Mouse (Mus musculus) urinary bladder, postnatal 4 days (tissue): ENCODE data around the gene Tenm2.

Experiments
- DNase-seq, 2 experiments: peaks; one replicate each; pipeline ENCODE4 v3.0.0; 2021 to 2022; ENCODE audit warnings: low spot score in 2 of 2

The Tenm2 gene

DNA sequence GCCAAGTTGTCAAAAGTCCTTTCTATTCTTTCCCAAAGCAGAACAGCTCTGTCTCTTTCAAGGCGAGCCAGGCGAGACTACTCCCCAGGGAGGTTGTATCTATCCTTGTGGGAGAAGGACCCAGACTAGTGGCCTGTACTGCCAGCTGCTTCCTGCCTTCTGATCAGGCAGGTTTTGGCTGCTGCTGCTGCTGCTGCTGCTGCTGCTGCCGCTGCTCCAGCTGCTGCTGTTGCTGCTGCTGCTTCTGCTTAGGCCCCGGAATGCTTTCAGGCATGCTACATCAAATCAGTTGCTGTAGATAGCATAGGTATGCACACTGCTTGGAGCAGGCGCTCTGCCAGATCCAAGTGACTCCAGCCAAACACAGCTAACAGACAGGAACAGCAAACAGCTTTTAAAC, 1015.1 kb downstream of the Tenm2 start:
- DNase-seq: peak in 1 of 2 experiments; percentile 20

DNA sequence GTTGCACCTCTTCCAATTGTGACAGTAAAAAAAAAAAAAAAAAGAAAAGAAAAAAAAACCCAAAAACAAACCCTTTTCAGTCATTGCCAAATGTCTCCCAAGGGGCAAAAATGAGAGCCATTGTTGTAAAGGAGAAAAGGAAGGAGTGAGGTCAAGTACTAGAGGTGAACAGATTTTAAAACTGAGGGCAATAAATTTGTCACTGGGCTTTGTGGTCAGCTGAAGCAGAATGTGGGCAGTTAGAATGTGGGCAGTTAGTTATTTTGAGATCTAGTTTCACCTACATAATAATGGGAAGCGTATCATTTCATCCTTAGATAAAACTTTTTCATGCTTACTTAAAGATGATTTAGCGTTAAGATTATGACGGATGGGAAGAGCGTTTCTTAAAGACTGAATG, 1016.2 kb downstream of the Tenm2 start:
- DNase-seq: no peak

DNA sequence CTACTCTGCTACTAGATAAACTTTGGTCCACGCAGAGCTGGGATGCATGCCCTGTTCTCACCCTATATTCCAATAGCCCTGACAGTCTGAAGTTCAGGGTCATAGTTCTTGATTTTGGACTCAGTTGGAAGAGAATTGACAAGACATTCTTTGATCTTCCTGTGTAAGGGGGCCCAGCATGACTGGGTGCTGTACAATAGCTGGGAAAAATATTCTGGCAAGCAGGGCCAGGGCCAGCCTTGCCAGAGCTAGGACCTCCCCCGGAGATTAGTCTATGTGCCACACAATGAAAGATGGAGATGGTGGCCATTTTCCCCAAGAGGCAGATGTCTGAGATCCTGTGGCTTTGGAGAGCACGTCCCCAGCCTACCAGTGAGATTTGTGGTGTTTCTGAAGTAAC, 1021.2 kb downstream of the Tenm2 start:
- no peak for DNase-seq

DNA sequence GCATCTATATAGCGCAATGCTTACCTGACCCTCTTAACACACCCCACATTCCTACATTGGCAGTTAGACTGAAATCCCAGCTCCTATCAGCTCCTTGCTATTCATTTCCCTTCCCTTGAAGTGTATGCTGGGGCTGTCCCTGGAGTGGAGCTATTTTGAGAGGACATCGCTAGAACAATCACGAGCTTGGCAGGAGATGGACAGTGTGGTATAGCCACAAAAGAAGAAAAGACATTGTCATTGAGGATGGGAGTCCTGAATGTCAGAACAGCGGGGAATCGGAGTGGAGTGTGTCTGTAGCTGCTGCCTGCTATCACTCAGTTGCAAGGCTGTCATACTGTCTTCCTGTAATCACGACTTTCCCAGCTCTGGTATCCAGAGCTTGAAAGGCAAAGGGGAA, 1031.4 kb downstream of the Tenm2 start:
- DNase-seq: no peak

DNA sequence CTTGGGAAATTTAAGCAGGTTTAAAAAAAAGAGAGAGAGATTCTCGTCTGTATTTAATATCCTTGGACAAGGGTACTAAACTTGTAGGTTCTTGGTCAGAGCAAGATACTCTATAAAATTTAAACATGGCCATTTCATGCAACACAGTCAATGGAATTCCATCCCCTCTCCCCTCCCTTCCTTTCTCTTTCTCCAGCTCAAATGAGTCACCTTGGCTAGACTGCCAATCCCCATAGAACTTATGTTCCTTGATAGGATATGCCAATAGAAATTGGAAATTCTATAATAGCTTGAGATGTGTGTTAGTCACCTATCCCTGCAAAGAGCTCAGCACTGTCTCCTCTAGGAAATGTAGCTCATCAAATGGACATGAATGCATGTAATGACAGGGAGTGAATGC, 1031.9 kb downstream of the Tenm2 start:
- DNase-seq: no peak

DNA sequence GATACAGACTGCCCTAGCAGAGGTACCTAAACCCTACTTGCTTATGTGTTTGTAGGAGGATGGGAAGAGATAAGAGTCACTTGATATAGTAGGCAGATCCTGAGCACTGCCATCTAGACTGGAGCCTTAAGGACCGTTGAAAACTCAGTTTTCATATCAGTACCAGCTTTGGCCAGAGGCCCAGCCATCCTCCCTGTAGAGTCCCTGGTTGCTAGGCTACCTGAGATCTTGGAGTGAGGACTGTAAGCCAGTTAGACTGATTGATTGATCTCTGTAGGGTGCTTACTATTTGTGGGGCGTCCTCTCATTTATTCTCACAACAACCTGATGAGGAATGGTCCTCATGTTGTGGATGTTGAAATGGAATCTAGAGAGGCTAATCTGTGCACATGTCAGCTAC, 1041.4 kb downstream of the Tenm2 start:
- DNase-seq: no peak

DNA sequence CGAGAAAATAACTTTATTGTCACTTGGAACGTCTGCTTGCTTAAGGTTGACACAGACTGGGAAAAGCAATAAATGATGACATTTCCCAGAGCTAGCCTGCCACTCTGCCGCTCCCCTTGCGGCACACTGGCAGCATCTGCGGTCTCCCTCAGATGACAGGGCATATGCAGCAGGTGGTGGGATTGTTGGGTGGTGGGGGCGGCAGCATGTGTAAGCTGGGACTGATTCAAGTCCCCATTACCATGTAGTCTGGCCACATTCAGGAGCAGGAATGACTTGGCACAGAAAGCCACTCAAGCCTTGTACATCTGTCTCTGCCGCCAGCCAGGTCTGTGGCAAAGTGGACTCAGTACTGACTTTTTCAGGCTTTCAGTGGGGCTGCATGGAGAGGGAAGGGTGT, 1059.7 kb downstream of the Tenm2 start:
- DNase-seq: no peak

DNA sequence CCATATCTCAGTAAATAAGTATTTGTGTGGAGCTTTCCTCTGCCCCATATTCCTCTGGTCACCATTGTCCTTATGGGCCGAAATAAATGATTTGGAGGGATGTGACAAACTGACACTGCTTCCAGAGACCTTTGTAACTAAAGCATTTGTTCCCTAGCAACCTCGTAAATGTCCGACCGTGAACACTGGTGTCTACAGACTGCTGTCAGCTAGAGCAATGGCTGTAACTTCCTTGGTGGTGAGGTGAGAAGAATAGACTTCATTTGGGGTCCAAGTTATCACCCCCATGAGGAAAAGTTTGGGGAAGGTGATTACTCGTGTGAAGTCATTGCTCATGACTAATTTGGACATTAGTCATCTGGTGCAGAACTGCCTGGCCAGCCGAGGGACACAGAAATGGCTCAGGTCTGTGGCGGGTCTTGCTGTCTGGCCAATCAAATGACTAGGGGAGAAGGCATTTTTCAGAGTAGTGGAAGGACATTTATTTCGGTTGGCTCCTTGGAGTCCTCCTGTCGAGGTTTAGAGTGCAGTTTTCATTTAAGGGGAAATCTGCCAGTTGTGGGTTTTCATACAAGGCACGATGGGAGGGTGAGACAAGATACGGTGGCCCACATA, 1062.6 kb downstream of the Tenm2 start:
- DNase-seq: peak in 1 of 2 experiments; percentile 54

DNA sequence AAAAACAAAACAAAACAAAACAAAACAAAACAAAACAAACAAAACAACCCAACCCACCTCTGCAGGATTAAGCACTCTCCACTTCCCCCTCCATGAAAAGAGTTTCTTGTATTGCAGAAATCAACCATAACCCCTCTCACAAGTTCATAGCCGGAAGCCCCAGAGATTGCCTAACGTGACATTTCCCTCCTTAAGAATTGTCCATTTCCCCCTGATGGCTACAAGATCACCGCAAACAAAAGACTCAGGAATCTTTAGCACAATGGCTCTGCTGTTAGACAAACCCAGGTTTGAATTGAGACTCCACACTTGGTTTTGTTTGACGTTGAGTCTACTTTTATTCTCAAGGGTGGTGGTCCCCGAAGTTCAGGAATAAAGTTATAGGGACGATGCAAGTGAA, 1063.2 kb downstream of the Tenm2 start:
- peak in 1 of 2 experiments; percentile 20 for DNase-seq

DNA sequence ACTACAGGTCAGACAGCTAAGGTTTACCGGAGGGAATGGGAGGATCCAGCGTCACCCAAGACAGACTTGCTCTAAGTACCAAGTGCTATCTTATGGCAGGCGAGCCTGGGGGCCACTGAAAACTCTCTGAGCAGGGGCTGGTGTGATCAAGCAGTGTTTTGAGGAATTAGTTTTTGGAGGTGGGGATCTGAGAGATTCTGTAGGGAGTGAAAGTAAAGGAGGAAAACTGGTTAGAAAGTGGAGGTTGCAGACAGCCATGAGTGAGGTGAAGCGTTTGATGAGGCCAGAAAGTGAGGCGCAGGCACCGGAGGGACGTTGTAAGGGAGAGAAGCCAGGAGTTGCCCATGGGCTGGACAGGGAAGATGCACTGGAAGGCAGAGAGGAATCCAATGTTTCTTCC, 1063.8 kb downstream of the Tenm2 start:
- DNase-seq: peak in 1 of 2 experiments; percentile 52

DNA sequence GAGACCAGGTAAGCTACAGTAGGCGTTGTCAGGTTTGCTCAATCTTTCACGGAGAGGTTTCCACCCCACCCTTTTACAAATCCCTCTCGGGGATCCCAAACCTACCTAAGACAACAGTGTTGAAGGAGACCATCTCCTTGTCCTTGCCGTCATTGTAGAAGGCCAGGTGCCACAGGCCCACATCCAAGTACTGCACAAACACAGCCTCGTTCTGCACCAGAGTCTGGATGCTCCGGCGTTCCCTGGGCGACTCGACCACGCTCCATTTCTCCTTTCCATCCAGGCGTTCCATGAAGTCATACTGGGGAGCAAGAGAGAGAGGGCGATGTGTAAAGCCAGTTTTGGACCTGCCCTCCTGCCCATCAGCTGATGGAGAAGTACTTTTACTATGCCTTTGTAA, 1064.5 kb downstream of the Tenm2 start:
- peak in 1 of 2 experiments; percentile 57 for DNase-seq

DNA sequence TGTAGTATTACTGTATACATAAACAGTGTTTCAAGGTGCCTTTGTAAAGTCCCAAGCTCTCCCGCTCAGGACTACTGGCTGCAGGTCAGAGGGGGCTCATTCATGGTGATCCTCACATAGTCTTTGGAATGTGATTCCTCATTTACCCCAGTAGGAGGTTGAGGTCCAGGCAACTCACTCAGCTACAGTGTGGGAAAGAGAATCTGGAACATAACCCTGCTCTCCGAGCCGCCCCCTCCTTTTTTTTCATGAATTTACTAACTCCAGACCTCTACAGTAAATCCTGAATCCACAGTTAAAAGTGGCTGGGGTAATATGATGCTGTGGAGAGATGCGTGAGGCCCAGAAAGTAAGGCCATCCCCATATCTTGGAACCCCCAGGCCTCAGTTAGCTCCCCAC, 1066.0 kb downstream of the Tenm2 start:
- DNase-seq: peak in 1 of 2 experiments; percentile 28

DNA sequence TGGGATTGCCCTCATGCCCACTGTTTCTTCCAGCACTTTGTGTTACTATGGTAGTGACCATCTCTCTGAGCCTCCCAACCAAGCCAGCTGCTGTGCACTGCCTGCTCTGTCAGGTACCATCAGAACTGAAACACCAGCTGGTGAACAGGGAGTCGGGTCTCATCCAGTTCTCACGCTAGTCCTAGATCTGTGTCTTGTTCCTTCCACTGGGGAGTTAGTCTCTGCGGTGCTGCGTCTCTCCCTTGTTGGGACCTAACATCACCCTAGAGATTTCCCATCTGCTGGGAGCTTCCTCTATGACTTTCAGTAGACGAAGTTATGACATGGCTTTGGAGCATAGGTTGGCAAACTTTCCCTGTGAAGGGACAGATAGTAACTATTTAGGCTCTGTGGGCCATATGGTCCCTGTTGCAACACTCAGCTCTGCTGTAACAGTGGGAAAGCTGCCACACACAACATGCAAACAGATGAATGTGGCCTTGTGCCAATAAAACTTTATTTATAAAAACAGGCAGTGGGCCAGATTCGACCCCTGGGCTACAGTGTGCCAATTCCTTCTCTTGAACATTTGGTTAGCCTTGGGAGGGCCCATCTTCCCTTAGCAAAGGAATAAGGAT, 1066.7 kb downstream of the Tenm2 start:
- DNase-seq: peak in 1 of 2 experiments; percentile 35

DNA sequence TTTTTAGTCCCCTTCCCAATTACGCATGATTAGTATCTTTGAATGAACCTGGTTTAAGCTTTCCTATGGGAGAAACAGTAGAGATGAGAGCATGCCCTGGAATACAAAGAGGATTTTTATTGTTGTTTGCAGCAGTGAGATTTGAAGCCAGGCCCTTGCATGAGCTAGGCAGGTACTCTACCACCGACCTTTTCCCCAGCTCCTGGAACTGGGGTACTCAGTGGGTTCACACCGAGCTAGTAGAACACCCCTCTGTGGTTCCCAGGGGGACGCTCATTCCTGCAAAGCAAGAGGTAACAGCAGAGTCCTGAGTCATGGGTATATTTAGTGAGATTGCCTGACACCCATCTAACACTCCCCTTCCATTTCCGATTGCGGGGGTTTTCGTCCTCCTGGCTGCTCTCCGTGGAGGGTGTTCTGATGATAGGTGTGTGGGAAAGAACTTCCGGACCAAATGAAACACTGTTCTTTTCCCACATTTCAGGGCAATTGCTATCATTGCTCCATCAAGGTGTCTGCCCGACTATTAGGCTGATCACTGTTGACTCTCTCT, 1067.9 kb downstream of the Tenm2 start:
- peak in 1 of 2 experiments; percentile 42 for DNase-seq

DNA sequence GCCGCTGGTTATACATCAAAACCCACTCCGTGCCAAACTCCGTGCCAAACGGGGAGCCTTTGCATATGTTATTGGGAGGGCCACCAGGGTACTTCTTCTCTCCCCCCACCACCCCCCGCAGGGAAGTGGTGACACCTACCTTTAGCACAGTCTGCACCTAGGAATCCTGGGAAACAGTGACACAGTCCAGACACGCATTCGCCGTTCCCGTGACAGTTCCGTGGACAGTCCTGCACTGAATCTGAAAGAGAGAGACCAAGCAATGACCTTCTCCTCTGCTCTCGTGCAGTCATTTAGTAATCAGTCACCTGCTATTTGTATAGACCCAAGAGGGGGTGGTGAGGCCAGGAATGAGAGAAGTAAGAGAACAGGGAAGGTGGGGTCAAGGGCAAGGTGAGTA, 1072.2 kb downstream of the Tenm2 start:
- peak in 1 of 2 experiments; percentile 52 for DNase-seq

DNA sequence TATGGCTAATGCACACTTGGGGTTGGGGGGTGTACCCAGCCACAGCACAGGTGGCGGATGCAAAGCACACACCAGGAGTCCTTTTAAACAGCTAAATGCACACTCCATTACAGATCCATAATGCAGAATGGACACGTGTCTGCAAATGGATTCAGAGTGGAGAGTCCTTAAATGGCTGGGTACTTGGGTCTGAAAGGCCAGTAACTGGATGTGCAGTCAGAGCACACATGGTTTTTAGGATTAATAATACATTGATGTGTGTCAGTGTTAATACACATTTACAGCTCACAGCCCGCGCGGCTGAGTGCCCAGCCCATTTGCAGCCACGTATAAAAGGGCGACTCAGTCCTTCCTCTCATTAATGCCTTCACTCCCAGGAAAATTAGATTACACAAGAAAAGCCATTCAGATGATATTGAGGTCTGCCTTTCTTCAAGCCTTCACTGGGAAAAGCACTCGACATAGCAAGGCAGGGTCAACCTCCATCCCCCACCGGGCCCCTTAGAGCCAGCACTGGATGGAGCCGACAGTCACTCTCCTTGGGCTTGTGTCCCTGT, 1073.9 kb downstream of the Tenm2 start:
- peak in 1 of 2 experiments; percentile 51 for DNase-seq

DNA sequence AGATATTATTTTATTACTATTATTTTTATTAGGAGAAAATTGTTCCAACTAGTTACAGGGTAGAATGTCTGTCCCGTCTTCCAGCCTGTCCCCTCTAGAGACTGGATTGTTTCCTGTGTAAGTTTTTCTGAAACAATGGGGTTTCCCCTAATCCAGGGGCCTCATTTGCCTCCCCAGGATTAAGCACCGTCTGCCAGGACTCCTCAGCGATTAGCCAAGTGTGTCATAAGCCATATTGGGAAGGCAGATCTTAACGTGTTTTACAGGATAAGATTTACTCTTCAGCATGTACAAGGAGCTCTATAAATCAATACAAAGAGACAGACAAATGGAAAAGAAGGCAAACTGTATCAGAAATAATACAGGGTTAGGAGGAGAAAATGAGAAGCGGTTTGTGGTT, 1082.3 kb downstream of the Tenm2 start:
- DNase-seq: no peak

DNA sequence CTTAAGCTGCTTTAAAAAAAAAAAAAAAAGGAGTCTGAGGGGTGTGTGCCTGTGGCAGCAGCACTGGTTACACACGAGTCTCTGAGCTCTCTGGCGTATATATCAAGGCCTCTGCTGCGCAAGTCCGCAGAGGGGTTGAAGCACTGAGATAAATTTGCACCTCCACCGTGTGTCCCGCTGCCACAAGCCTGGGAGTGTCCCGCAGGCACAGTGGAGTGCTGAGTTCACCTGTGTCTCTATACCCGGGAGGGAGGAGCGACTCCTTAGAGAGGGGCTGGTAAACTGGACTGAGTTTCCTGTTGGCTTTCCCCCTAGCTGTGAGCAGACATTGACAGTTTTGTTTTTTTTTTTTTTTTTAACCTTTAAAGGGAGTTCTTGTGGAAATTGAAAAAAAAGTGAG, 1082.8 kb downstream of the Tenm2 start:
- no peak for DNase-seq

DNA sequence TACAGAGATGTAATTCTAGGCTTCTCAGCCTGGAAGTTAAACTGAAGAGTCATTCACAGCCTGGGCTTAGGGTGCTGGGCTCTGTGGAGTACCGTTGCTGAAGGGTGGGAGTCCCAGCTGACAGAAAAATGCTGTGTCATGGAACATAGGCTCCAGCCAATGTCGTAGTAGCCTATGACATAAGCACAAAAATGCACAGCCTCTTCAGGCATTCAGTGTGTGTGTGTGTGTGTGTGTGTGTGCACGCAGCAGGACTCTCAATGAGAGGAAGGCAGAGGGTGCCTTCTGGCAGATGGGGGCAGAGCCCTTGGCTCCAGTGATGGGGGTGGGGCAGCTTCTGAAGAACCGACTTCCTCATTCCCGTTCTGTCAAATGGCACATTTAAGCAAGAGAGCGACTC, 1083.5 kb downstream of the Tenm2 start:
- no peak for DNase-seq

DNA sequence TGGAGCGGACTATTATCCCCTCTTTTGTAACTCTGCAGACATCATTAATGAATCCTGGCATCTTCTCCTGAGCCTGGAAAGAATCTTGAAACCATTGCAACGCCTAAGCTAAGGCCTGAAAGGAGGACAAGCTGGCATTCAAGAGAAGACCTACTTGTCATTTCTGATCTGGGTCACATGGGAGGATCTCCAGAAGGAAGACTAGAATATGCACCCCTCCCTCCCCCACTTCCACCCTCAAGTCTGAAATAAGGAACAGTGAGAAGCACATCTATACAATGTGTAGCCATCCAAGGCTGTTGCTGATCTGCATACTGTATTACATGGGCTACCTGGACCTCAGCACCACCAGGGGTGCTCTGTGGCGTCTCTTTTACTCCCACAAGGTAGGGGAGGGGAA, 1086.7 kb downstream of the Tenm2 start:
- DNase-seq: no peak

DNA sequence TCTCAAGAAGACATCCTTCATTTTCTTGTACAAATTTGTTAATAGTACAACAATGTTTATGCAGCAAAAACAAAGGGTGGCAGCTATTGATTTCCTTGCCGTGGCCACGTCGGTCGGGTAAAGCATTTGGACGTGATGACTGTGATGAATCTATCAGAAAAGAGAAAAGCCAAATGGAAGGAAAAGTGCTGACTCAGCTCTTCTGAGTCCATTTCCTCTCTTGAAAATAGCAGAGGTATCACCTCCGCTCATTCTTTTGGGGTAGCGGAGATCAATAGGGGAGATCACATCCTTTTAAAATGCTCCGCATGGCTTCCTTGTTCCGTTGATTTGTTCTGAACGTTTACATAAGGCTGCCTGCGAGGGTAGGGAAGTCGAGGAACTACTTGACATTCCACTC, 1090.7 kb downstream of the Tenm2 start:
- no peak for DNase-seq

DNA sequence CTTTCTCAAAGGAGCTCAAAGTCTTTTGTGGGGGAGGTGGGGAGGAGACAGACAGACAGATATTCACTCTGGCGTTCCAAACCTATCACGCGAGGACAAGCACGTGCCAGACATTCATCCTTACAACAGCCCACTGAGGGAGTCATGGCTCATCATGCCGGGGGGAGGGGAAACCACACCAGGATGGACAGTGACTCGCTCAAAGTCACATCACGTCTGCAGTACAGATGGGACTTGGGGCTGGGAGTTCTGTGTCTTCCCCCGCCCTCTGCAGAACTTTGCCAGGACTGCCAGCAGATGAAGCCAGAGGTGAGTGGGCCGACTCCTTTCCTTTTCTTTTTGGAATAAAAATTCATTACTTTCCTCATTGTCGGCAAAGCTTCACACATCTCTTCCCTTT, 1095.4 kb downstream of the Tenm2 start:
- no peak for DNase-seq

DNA sequence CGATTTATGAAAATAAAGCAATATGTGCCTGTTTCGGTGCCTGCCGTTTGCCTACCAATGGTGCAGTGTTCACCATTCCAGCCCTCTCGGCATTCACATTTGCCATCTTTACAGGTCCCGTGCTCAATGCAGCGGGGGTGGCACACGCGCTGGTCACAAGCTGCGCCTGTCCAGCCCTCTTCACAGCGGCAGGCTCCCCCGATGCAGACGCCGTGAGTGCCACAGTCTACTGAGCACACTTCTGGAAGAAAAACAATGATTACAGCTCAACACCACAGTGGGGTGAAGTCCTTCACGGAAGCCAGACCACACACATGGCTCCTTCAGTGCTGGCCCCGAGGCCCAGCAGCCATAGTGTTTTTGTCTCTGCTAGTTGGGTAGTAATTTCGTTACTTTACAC, 1096.2 kb downstream of the Tenm2 start:
- no peak for DNase-seq
